Mouse (Mus musculus): Measurements from ENCODE around the gene Yaf2. TPM values are rescaled to one million over a fixed set of nuclear protein-coding genes. Genes with fewer than 3 reads are reported as not detected.
"Not testable (repeated sequence)": the region's sequence is repeated elsewhere in the genome, so short reads cannot be mapped to it uniquely, and the experiment has no call there.

Yaf2 gene
- polyA plus RNA-seq, 1 experiment from 2014 or later = 25.7 TPM

DNA sequence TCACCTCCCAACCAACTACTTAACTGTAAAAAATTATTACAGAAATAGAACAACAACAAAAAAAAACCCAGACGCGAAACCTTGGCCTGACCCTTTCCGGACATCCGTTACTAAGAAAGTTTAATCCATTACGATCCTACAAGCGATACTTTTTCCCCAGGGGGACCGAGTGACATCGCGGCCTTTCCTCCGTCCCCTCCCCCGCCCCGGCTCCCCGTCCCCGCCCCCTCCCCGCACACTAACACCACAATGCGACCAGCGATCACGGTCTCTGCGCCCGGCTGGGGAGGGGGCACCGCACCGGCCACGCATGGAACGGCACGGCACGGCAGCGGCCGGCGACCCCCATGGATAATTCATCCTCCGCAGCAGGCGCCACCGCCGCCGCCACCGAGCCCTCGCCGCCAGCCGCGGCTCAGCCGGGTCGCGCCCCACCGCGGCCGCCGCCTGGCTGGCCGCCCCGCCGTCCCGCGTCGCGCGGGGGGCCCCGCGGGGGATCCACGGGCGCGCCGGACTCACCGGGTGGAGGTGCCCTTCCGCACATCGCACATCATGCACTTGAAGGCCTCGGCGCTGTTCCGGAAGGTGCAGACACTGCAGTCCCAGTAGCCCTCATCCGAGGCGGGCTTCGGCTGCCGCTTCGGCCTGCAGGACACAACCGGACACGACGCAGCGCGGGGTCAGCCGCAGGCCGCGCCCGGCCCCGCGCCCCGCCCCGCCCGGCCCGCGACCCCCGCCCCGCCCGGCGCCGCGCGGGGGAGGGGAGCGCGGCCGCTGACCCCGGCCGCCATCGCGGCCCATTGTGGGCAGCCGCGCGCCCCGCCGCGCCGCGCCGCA, 696 bp downstream of the Yaf2 start:
- no peak for TF ChIP-seq CTCF (IDR thresholded peaks at IDR 0.05; ENCODE audit: low read depth)
- no peak for TF ChIP-seq EP300 (IDR thresholded peaks at IDR 0.05; ENCODE audit: low read depth)
- H3K9me3 ChIP-seq (ENCODE audit: low read length) = no peaks in the 10 kb centered on the region
- peak overlapping the region; percentile 96 for H3K4me2 ChIP-seq (ENCODE audit: low read depth, low read length)
- H3K4me3 ChIP-seq (ENCODE audit: low read depth, low read length) = peak overlapping the region; percentile 69
- WGBS (ENCODE audit: insufficient replicate concordance) = 1% methylated on average over 38 of the region's 110 CpGs
- ATAC-seq (peak; percentile 42), DNase-seq (peak; percentile 58)
- peaks cover 3% of the 10 kb centered on the region; the same call in 1 of the 2 replicates for H3K36me3 ChIP-seq (replicated peaks; ENCODE audit: insufficient read depth, low read length)
- H3K4me1 ChIP-seq (ENCODE audit: insufficient read depth) = peaks cover 10% of the 10 kb centered on the region; the same call in 1 of the 2 replicates
- H3K9ac ChIP-seq (replicated peaks) = peak overlapping the region; percentile 92
- H3K27ac ChIP-seq (ENCODE audit: low read depth) = peak overlapping the region; percentile 95
- H3K27me3 ChIP-seq (ENCODE audit: insufficient read depth, low read length) = no peaks in the 10 kb centered on the region

DNA sequence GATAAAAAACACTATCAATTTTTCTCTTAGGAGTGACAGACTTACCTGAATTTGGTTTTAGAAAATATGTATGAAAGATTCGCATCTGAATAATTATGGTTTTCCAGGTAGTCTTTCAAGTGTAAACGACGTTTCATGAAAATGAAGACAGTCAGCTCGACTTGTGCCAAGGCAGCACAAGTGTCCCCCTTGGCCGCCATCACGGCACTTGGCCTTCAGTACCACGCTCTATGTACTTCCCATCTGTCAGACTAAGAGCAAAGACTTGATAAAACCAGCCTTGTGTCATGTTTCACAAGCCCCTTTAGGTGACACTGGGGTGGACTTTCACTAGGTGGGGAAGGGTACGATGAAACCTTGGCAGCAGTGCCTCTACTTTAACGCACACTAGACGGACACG, 5.5 kb downstream of the Yaf2 start:
- Histone ChIP-seq H3K4me2 (ENCODE audit: low read depth, low read length) (no peak overlapping the region), H3K9ac (replicated peaks) (no peak overlapping the region), H3K4me3 (ENCODE audit: low read depth, low read length) (no peak overlapping the region), H3K36me3 (replicated peaks; ENCODE audit: insufficient read depth, low read length) (peaks cover 3% of the 10 kb centered on the region; the same call in 1 of the 2 replicates), H3K27ac (ENCODE audit: low read depth) (no peak overlapping the region), H3K9me3 (ENCODE audit: low read length) (no peaks in the 10 kb centered on the region), H3K27me3 (ENCODE audit: insufficient read depth, low read length) (no peaks in the 10 kb centered on the region), H3K4me1 (ENCODE audit: insufficient read depth) (peaks cover 8% of the 10 kb centered on the region; the same call in 1 of the 2 replicates)
- 88% methylated on average over 11 of the region's 11 CpGs for WGBS (ENCODE audit: insufficient replicate concordance)
- TF ChIP-seq CTCF (IDR thresholded peaks at IDR 0.05; ENCODE audit: low read depth) (no peak), EP300 (IDR thresholded peaks at IDR 0.05; ENCODE audit: low read depth) (no peak)
- no peak for ATAC-seq
- DNase-seq = no peak

- 0 out of 2 replicates have a peak, but pooled peaks cover 3% of the 10 kb centered on the region for H3K36me3 ChIP-seq (replicated peaks; ENCODE audit: insufficient read depth, low read length)
- H3K9ac ChIP-seq (replicated peaks) = no peak overlapping the region
- TF ChIP-seq EP300 (IDR thresholded peaks at IDR 0.05; ENCODE audit: low read depth) (peak; percentile 62; the same call in 1 of the 2 replicates), CTCF (IDR thresholded peaks at IDR 0.05; ENCODE audit: low read depth) (no peak)
- 75% methylated on average over 3 of the region's 3 CpGs for WGBS (ENCODE audit: insufficient replicate concordance)
- H3K9me3 ChIP-seq (ENCODE audit: low read length) = no peaks in the 10 kb centered on the region
- H3K4me1 ChIP-seq (ENCODE audit: insufficient read depth) = peaks cover 4% of the 10 kb centered on the region; the same call in 1 of the 2 replicates
- peak; percentile 86 for ATAC-seq
- H3K4me3 ChIP-seq (ENCODE audit: low read depth, low read length) = no peak overlapping the region
- H3K4me2 ChIP-seq (ENCODE audit: low read depth, low read length) = no peak overlapping the region
- DNase-seq = no peak
- H3K27me3 ChIP-seq (ENCODE audit: insufficient read depth, low read length) = no peaks in the 10 kb centered on the region
- H3K27ac ChIP-seq (ENCODE audit: low read depth) = peak overlapping the region; percentile 24; the same call in 1 of the 2 replicates
These were observed 9.5 kb downstream of the Yaf2 start for GRCm38 (mm10) chr15:93327235-93327634.

DNA sequence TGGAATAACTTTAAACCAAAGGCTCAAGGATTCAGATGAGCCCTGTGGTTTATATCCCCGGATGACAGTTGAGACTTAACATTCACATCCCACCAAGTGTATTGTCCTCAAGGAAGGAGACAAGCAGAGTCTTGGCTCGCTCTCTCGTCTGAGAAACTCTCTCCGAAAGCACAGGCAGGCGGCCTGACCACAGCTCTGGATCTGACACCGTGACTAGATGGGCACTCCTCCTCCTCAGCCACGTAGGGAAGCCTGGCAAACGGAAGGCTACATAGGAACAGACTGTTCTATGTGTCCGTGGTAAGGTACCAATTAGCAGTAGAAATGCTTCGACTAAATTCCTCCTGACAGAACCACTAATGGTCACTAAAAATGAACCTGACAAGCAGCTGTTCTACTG, 10.1 kb downstream of the Yaf2 start:
- H3K9me3 ChIP-seq (ENCODE audit: low read length) = no peaks in the 10 kb centered on the region
- no peak overlapping the region for H3K4me3 ChIP-seq (ENCODE audit: low read depth, low read length)
- no peak overlapping the region for H3K9ac ChIP-seq (replicated peaks)
- TF ChIP-seq CTCF (IDR thresholded peaks at IDR 0.05; ENCODE audit: low read depth) = no peak
- TF ChIP-seq EP300 (IDR thresholded peaks at IDR 0.05; ENCODE audit: low read depth) = no peak
- ATAC-seq = no peak
- WGBS (ENCODE audit: insufficient replicate concordance) = 76% methylated on average over 10 of the region's 10 CpGs
- 0 out of 2 replicates have a peak, but pooled peaks cover 3% of the 10 kb centered on the region for H3K36me3 ChIP-seq (replicated peaks; ENCODE audit: insufficient read depth, low read length)
- H3K4me1 ChIP-seq (ENCODE audit: insufficient read depth) = peaks cover 4% of the 10 kb centered on the region; the same call in 1 of the 2 replicates
- no peak for DNase-seq
- H3K4me2 ChIP-seq (ENCODE audit: low read depth, low read length) = no peak overlapping the region
- H3K27ac ChIP-seq (ENCODE audit: low read depth) = peak overlapping the region; percentile 24; the same call in 1 of the 2 replicates
- no peaks in the 10 kb centered on the region for H3K27me3 ChIP-seq (ENCODE audit: insufficient read depth, low read length)

- Histone ChIP-seq H3K4me1 (ENCODE audit: insufficient read depth) (peaks cover 4% of the 10 kb centered on the region; the same call in 1 of the 2 replicates), H3K9ac (replicated peaks) (no peak overlapping the region), H3K27ac (ENCODE audit: low read depth) (no peak overlapping the region), H3K4me3 (ENCODE audit: low read depth, low read length) (no peak overlapping the region), H3K9me3 (ENCODE audit: low read length) (no peaks in the 10 kb centered on the region), H3K4me2 (ENCODE audit: low read depth, low read length) (no peak overlapping the region), H3K27me3 (ENCODE audit: insufficient read depth, low read length) (no peaks in the 10 kb centered on the region), H3K36me3 (replicated peaks; ENCODE audit: insufficient read depth, low read length) (no peaks in the 10 kb centered on the region)
- DNase-seq (no peak), ATAC-seq (no peak)
- 54% methylated on average over 5 of the region's 5 CpGs for WGBS (ENCODE audit: insufficient replicate concordance)
- TF ChIP-seq CTCF (IDR thresholded peaks at IDR 0.05; ENCODE audit: low read depth) (no peak; the same call in 1 of the 2 replicates), EP300 (IDR thresholded peaks at IDR 0.05; ENCODE audit: low read depth) (no peak)
These were observed 11.4 kb downstream of the Yaf2 start for GRCm38 (mm10) chr15:93325360-93325759.

- H3K4me1 ChIP-seq (ENCODE audit: insufficient read depth) = peaks cover 6% of the 10 kb centered on the region
- TF ChIP-seq EP300 (IDR thresholded peaks at IDR 0.05; ENCODE audit: low read depth) = no peak
- TF ChIP-seq CTCF (IDR thresholded peaks at IDR 0.05; ENCODE audit: low read depth) = no peak
- no peak overlapping the region for H3K27ac ChIP-seq (ENCODE audit: low read depth)
- H3K4me2 ChIP-seq (ENCODE audit: low read depth, low read length) = no peak overlapping the region
- no peak overlapping the region for H3K4me3 ChIP-seq (ENCODE audit: low read depth, low read length)
- no peaks in the 10 kb centered on the region for H3K27me3 ChIP-seq (ENCODE audit: insufficient read depth, low read length)
- DNase-seq (no peak), ATAC-seq (peak; percentile 76)
- no peaks in the 10 kb centered on the region for H3K9me3 ChIP-seq (ENCODE audit: low read length)
- 0 out of 2 replicates have a peak, but pooled peaks cover 2% of the 10 kb centered on the region for H3K36me3 ChIP-seq (replicated peaks; ENCODE audit: insufficient read depth, low read length)
- 73% methylated on average over 1 of the region's 1 CpGs for WGBS (ENCODE audit: insufficient replicate concordance)
- H3K9ac ChIP-seq (replicated peaks) = no peak overlapping the region
These were observed 18.0 kb downstream of the Yaf2 start for GRCm38 (mm10) chr15:93318781-93319180.

GRCm38 (mm10) chr15:93310304-93310703, 26.4 kb downstream of the Yaf2 start:
- not testable (repeated sequence) for H3K4me3 ChIP-seq (ENCODE audit: low read depth, low read length); H3K27ac ChIP-seq (ENCODE audit: low read depth); H3K9ac ChIP-seq (replicated peaks); H3K4me2 ChIP-seq (ENCODE audit: low read depth, low read length); DNase-seq; H3K36me3 ChIP-seq (replicated peaks; ENCODE audit: insufficient read depth, low read length); H3K4me1 ChIP-seq (ENCODE audit: insufficient read depth); H3K9me3 ChIP-seq (ENCODE audit: low read length); H3K27me3 ChIP-seq (ENCODE audit: insufficient read depth, low read length); ATAC-seq
- WGBS (ENCODE audit: insufficient replicate concordance) = 91% methylated on average over 4 of the region's 4 CpGs

Data from liver, postnatal 0 days (tissue).